Mouse (Mus musculus): ENCODE results near the gene Egf. TPM values are rescaled to one million over a fixed set of nuclear protein-coding genes. Genes with fewer than 3 reads are reported as not detected.

The Egf gene
- polyA plus RNA-seq, 1 experiment from 2014 or later, result 0.85 TPM

- Histone ChIP-seq H3K9me3 (ENCODE audit: control insufficient read depth) (no peaks in the 10 kb centered on the region), H3K4me2 (replicated peaks; ENCODE audit: low read depth) (no peak overlapping the region), H3K36me3 (ENCODE audit: control insufficient read depth, insufficient read depth) (no peaks in the 10 kb centered on the region), H3K27me3 (replicated peaks; ENCODE audit: control insufficient read depth, insufficient read depth, low read length) (no peaks in the 10 kb centered on the region), H3K27ac (ENCODE audit: low read depth, low read length) (no peak overlapping the region), H3K4me1 (replicated peaks; ENCODE audit: control insufficient read depth, insufficient read depth, low read length) (no peaks in the 10 kb centered on the region), H3K4me3 (ENCODE audit: low read depth, low read length) (no peak overlapping the region), H3K9ac (ENCODE audit: low read depth, low read length) (no peak overlapping the region)
- 90% methylated on average over 8 of the region's 8 CpGs for WGBS
- TF ChIP-seq CTCF (IDR thresholded peaks at IDR 0.05; ENCODE audit: low read depth), result no peak
- ATAC-seq, result no peak
Observed at GRCm38 (mm10) chr3:129698882-129699281, 56.2 kb downstream of the Egf start.

GRCm38 (mm10) chr3:129698365-129698764 lies 56.8 kb downstream of the Egf start:
- Histone ChIP-seq H3K4me2 (replicated peaks; ENCODE audit: low read depth) (no peak overlapping the region), H3K9ac (ENCODE audit: low read depth, low read length) (no peak overlapping the region), H3K4me3 (ENCODE audit: low read depth, low read length) (no peak overlapping the region), H3K27me3 (replicated peaks; ENCODE audit: control insufficient read depth, insufficient read depth, low read length) (no peaks in the 10 kb centered on the region), H3K36me3 (ENCODE audit: control insufficient read depth, insufficient read depth) (no peaks in the 10 kb centered on the region), H3K4me1 (replicated peaks; ENCODE audit: control insufficient read depth, insufficient read depth, low read length) (no peaks in the 10 kb centered on the region), H3K27ac (ENCODE audit: low read depth, low read length) (no peak overlapping the region), H3K9me3 (ENCODE audit: control insufficient read depth) (no peaks in the 10 kb centered on the region)
- WGBS, result 89% methylated on average over 6 of the region's 6 CpGs
- ATAC-seq, result no peak
- no peak for TF ChIP-seq CTCF (IDR thresholded peaks at IDR 0.05; ENCODE audit: low read depth)

GRCm38 (mm10) chr3:129697691-129698090 lies 57.4 kb downstream of the Egf start:
- TF ChIP-seq CTCF (IDR thresholded peaks at IDR 0.05; ENCODE audit: low read depth), result no peak
- H3K27me3 ChIP-seq (replicated peaks; ENCODE audit: control insufficient read depth, insufficient read depth, low read length), result no peaks in the 10 kb centered on the region
- no peak overlapping the region for H3K4me2 ChIP-seq (replicated peaks; ENCODE audit: low read depth)
- no peaks in the 10 kb centered on the region for H3K4me1 ChIP-seq (replicated peaks; ENCODE audit: control insufficient read depth, insufficient read depth, low read length)
- no peaks in the 10 kb centered on the region for H3K9me3 ChIP-seq (ENCODE audit: control insufficient read depth)
- WGBS, result 73% methylated on average over 10 of the region's 10 CpGs
- no peaks in the 10 kb centered on the region for H3K36me3 ChIP-seq (ENCODE audit: control insufficient read depth, insufficient read depth)
- ATAC-seq, result no peak
- H3K9ac ChIP-seq (ENCODE audit: low read depth, low read length), result no peak overlapping the region
- no peak overlapping the region for H3K4me3 ChIP-seq (ENCODE audit: low read depth, low read length)
- no peak overlapping the region for H3K27ac ChIP-seq (ENCODE audit: low read depth, low read length)

- H3K36me3 ChIP-seq (ENCODE audit: control insufficient read depth, insufficient read depth), result no peaks in the 10 kb centered on the region
- H3K27ac ChIP-seq (ENCODE audit: low read depth, low read length), result no peak overlapping the region
- no peak overlapping the region for H3K4me3 ChIP-seq (ENCODE audit: low read depth, low read length)
- no peaks in the 10 kb centered on the region for H3K9me3 ChIP-seq (ENCODE audit: control insufficient read depth)
- no peaks in the 10 kb centered on the region for H3K27me3 ChIP-seq (replicated peaks; ENCODE audit: control insufficient read depth, insufficient read depth, low read length)
- 86% methylated on average over 8 of the region's 8 CpGs for WGBS
- no peak for TF ChIP-seq CTCF (IDR thresholded peaks at IDR 0.05; ENCODE audit: low read depth)
- H3K9ac ChIP-seq (ENCODE audit: low read depth, low read length), result no peak overlapping the region
- no peak overlapping the region for H3K4me2 ChIP-seq (replicated peaks; ENCODE audit: low read depth)
- ATAC-seq, result no peak
- no peaks in the 10 kb centered on the region for H3K4me1 ChIP-seq (replicated peaks; ENCODE audit: control insufficient read depth, insufficient read depth, low read length)
Observed at GRCm38 (mm10) chr3:129695943-129696342, 59.2 kb downstream of the Egf start.

- H3K4me3 ChIP-seq (ENCODE audit: low read depth, low read length), result no peak overlapping the region
- H3K4me1 ChIP-seq (replicated peaks; ENCODE audit: control insufficient read depth, insufficient read depth, low read length), result no peaks in the 10 kb centered on the region
- no peaks in the 10 kb centered on the region for H3K9me3 ChIP-seq (ENCODE audit: control insufficient read depth)
- no peak overlapping the region for H3K4me2 ChIP-seq (replicated peaks; ENCODE audit: low read depth)
- no peaks in the 10 kb centered on the region for H3K27me3 ChIP-seq (replicated peaks; ENCODE audit: control insufficient read depth, insufficient read depth, low read length)
- H3K36me3 ChIP-seq (ENCODE audit: control insufficient read depth, insufficient read depth), result no peaks in the 10 kb centered on the region
- no peak overlapping the region for H3K27ac ChIP-seq (ENCODE audit: low read depth, low read length)
- no peak overlapping the region for H3K9ac ChIP-seq (ENCODE audit: low read depth, low read length)
- no peak for TF ChIP-seq CTCF (IDR thresholded peaks at IDR 0.05; ENCODE audit: low read depth)
- no peak for ATAC-seq
- 86% methylated on average over 4 of the region's 4 CpGs for WGBS
Observed at GRCm38 (mm10) chr3:129693581-129693980, 61.5 kb downstream of the Egf start.

- Histone ChIP-seq H3K27me3 (replicated peaks; ENCODE audit: control insufficient read depth, insufficient read depth, low read length) (no peaks in the 10 kb centered on the region), H3K4me2 (replicated peaks; ENCODE audit: low read depth) (no peak overlapping the region), H3K27ac (ENCODE audit: low read depth, low read length) (no peak overlapping the region), H3K9me3 (ENCODE audit: control insufficient read depth) (no peaks in the 10 kb centered on the region), H3K36me3 (ENCODE audit: control insufficient read depth, insufficient read depth) (no peaks in the 10 kb centered on the region), H3K9ac (ENCODE audit: low read depth, low read length) (no peak overlapping the region), H3K4me1 (replicated peaks; ENCODE audit: control insufficient read depth, insufficient read depth, low read length) (no peaks in the 10 kb centered on the region), H3K4me3 (ENCODE audit: low read depth, low read length) (no peak overlapping the region)
- peak; percentile 34 for TF ChIP-seq CTCF (IDR thresholded peaks at IDR 0.05; ENCODE audit: low read depth)
- no peak for ATAC-seq
- WGBS, result 62% methylated on average over 16 of the region's 16 CpGs
Observed at GRCm38 (mm10) chr3:129692816-129693215, 62.3 kb downstream of the Egf start.

GRCm38 (mm10) chr3:129687429-129687828 lies 67.7 kb downstream of the Egf start:
- no peak for ATAC-seq
- no peak for TF ChIP-seq CTCF (IDR thresholded peaks at IDR 0.05; ENCODE audit: low read depth)
- 73% methylated on average over 5 of the region's 5 CpGs for WGBS

More at GRCm38 (mm10) chr3:129687429-129687828, 67.7 kb downstream of the Egf start:
- no peak overlapping the region for H3K27ac ChIP-seq (ENCODE audit: low read depth, low read length)
- H3K4me2 ChIP-seq (replicated peaks; ENCODE audit: low read depth), result no peak overlapping the region
- no peak overlapping the region for H3K9ac ChIP-seq (ENCODE audit: low read depth, low read length)
- no peaks in the 10 kb centered on the region for H3K9me3 ChIP-seq (ENCODE audit: control insufficient read depth)
- H3K4me3 ChIP-seq (ENCODE audit: low read depth, low read length), result no peak overlapping the region
- no peaks in the 10 kb centered on the region for H3K36me3 ChIP-seq (ENCODE audit: control insufficient read depth, insufficient read depth)
- no peaks in the 10 kb centered on the region for H3K4me1 ChIP-seq (replicated peaks; ENCODE audit: control insufficient read depth, insufficient read depth, low read length)
- H3K27me3 ChIP-seq (replicated peaks; ENCODE audit: control insufficient read depth, insufficient read depth, low read length), result no peaks in the 10 kb centered on the region

Data from intestine, postnatal 0 days (tissue).